Mouse (Mus musculus): ENCODE results near the gene Uvssa. TPM values are rescaled to one million over a fixed set of nuclear protein-coding genes. Genes with fewer than 3 reads are reported as not detected.

Uvssa gene
- total RNA-seq, 2 experiments from 2014 or later, result 5.9 to 7.0 TPM

- Histone ChIP-seq H3K4me3 (no peak overlapping the region), H3K27ac (no peak overlapping the region)
- DNase-seq (ENCODE audit: low spot score in 2 of 2), result no peak
- TF ChIP-seq CTCF (conservative IDR thresholded peaks at IDR 0.05), result no peak
These were observed 56.8 kb downstream of the Uvssa start for GRCm38 (mm10) chr5:33435151-33435550.

DNA sequence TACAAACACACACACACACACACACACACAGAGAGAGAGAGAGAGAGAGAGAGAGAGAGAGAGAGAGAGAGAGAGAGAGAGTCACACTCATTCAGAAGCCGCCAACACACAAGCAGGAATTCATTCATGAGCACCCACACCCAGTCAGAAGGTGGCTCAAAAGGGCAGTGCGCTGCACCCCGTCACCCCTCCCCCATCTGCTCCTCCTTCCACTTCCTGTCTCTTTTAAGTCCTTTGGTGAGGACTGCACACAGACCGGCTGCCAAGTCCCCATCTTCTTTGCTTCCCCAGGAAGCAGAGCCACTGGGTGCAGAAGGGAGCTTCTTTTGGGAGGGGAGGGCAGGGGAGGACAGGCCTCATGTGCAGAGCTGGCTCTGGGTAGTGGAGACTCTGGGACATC, 57.6 kb downstream of the Uvssa start:
- DNase-seq (ENCODE audit: low spot score in 2 of 2), result no peak
- no peak for TF ChIP-seq CTCF (conservative IDR thresholded peaks at IDR 0.05)
- no peak overlapping the region for H3K4me3 ChIP-seq
- H3K27ac ChIP-seq, result no peak overlapping the region

GRCm38 (mm10) chr5:33438214-33438613, 59.9 kb downstream of the Uvssa start:
- DNase-seq (ENCODE audit: low spot score in 2 of 2), result peak; percentile 38 to 62
- TF ChIP-seq CTCF (conservative IDR thresholded peaks at IDR 0.05), result no peak
- Histone ChIP-seq H3K27ac (no peak overlapping the region), H3K4me3 (no peak overlapping the region)

DNA sequence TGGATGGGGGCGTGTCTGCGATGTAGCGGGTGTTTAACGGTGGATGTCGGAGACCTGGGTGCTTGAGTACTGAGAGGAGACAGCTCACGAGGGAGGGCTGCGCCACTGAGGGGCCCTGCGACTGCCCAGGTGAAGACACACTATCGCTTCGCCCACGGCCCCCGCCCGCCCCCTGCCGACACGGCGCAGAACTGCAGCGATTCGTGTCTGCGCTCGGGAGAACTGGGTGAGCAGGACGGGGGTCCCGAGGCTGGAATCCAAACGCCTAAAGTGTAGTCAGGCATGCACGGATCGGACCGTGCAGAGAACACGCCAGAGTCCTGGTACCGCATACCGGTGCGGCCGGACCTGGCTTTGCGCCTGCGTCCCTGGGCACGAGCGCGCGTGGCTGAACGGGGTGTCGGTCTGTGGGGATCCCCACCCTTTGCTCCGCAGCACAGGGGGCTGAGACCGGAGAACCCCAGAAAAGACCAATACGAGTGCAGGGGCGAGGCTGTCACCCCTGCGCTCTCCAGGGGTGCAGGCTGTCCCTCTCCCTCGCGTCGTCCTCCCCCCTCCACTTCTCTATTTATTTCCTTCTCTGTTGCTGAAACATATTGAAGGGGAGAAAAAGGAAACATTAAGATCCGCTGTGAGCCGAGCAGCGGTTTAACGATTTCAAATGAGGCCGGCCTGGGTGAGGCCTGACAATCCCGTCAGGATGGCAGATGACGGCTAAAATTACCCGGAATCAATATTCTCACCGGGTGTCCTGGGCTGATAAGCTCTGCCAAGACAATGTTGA, 64.8 kb downstream of the Uvssa start:
- TF ChIP-seq CTCF (conservative IDR thresholded peaks at IDR 0.05), result peak; percentile 95
- peak in 1 of 2 experiments; percentile 65 for DNase-seq (ENCODE audit: low spot score in 2 of 2)
- Histone ChIP-seq H3K27ac (no peak overlapping the region), H3K4me3 (peak overlapping the region; percentile 51)

GRCm38 (mm10) chr5:33443794-33444193, 65.4 kb downstream of the Uvssa start:
- DNase-seq (ENCODE audit: low spot score in 2 of 2), result no peak
- no peak overlapping the region for H3K27ac ChIP-seq
- no peak for TF ChIP-seq CTCF (conservative IDR thresholded peaks at IDR 0.05)
- no peak overlapping the region for H3K4me3 ChIP-seq

DNA sequence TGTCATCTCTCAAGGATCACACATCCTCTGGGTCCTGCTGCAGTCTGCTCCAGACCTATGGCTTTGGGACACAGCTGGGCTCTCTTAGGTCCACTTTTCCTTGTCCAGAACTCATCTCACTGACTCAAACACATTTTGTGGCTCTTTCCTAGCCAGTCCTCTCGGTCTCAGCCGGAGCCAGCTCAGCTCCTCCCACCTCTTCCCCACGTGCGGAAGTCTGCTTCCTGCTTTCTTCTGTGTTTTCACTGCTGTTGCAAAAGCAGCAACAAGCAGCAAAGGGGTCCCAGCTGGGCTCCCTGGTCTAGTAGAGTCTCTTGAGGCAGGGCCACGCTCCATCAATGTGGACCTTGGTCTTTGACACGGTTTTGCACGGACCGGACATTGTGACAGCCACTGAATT, 77.4 kb downstream of the Uvssa start:
- no peak for TF ChIP-seq CTCF (conservative IDR thresholded peaks at IDR 0.05)

GRCm38 (mm10) chr5:33458132-33458622, 79.8 kb downstream of the Uvssa start:
- no peak for TF ChIP-seq CTCF (conservative IDR thresholded peaks at IDR 0.05)
- DNase-seq (ENCODE audit: low spot score in 2 of 2), result no peak
- H3K4me3 ChIP-seq, result no peak overlapping the region
- H3K27ac ChIP-seq, result no peak overlapping the region

More for the DNA sequence above, 77.4 kb downstream of the Uvssa start:
- no peak overlapping the region for H3K27ac ChIP-seq
- no peak for DNase-seq (ENCODE audit: low spot score in 2 of 2)
- no peak overlapping the region for H3K4me3 ChIP-seq

DNA sequence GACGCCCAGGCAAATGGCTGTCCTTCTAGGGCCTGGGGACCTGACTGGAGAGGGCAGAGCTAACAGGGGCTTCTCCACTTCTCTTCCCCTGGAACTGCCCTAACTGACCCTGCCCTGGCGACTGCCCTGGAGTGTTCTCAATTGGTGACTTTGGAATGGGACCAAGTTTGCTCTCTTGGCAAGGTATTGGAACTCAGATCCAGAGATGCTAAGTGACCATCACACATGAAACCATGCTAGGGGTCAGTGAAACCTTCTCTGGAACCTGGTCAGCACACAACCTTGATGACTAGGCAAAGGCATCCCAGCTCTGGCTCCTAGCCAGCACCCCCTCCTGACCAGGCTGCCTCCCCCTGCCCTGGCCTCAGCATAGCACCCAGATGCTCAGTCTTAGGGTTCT, 80.8 kb downstream of the Uvssa start:
- Histone ChIP-seq H3K27ac (no peak overlapping the region), H3K4me3 (no peak overlapping the region)
- DNase-seq (ENCODE audit: low spot score in 2 of 2), result no peak
- TF ChIP-seq CTCF (conservative IDR thresholded peaks at IDR 0.05), result no peak

GRCm38 (mm10) chr5:33464390-33464789, 86.0 kb downstream of the Uvssa start:
- no peak for DNase-seq (ENCODE audit: low spot score in 2 of 2)
- no peak overlapping the region for H3K27ac ChIP-seq
- no peak overlapping the region for H3K4me3 ChIP-seq
- TF ChIP-seq CTCF (conservative IDR thresholded peaks at IDR 0.05), result no peak

- no peak for DNase-seq (ENCODE audit: low spot score in 2 of 2)
- Histone ChIP-seq H3K4me3 (no peak overlapping the region), H3K27ac (no peak overlapping the region)
- TF ChIP-seq CTCF (conservative IDR thresholded peaks at IDR 0.05), result no peak
These were observed 87.1 kb downstream of the Uvssa start for GRCm38 (mm10) chr5:33465464-33465863.

Other genes starting within 250 kb of the Uvssa start
- gene Spon2, start 160.1 kb upstream of the Uvssa start, total RNA-seq (2021), result under 1 TPM in 1 of 2 experiments, not detected in 1; 0.34 TPM
- 100 to 1,000 TPM; 285 to 286 TPM for gene Ctbp1, start 103.6 kb upstream of the Uvssa start, total RNA-seq (2021)
- gene Maea, start 43.0 kb upstream of the Uvssa start, total RNA-seq (2021), result 10 to 100 TPM; 93.7 to 97.5 TPM
- gene Nkx1-1, start 55.4 kb downstream of the Uvssa start, total RNA-seq (2021), result not detected